Mouse (Mus musculus) heart, postnatal 0 days (tissue): Measurements from ENCODE around the gene Atxn7l2.

Source experiments
- CTCF ChIP-seq: IDR thresholded peaks from 2 replicates; pipeline ENCODE4 v1.5.1; 2016; ENCODE audit warnings: antibody characterized with exemption, control low read depth, low read depth
- EP300 ChIP-seq: IDR thresholded peaks from 2 replicates; pipeline ENCODE4 v1.6.1; 2016; ENCODE audit warnings: antibody characterized with exemption, low read depth

GRCm38 (mm10) chr3:108211845-108212244 lies 1.1 kb upstream of the Atxn7l2 start:
- TF ChIP-seq CTCF (no peak), EP300 (no peak)
